Mouse (Mus musculus) bone marrow, adult 2 months (tissue): ENCODE results near the gene Mrps6. TPM values are rescaled to one million over a fixed set of nuclear protein-coding genes. Genes with fewer than 3 reads are reported as not detected.
"Not testable (repeated sequence)": the region's sequence is repeated elsewhere in the genome, so short reads cannot be mapped to it uniquely, and the experiment has no call there.

Experiments used
- H3K27ac ChIP-seq: fragments of 200-500 bp; 2 replicates; pipeline ENCODE4 v1.5.1; 2012; ENCODE audit warnings: low read depth, mild to moderate bottlenecking, control low read depth, inconsistent platforms, low read length; ENCODE audit not compliant: control insufficient read depth, poor library complexity, insufficient read depth
- H3K4me1 ChIP-seq: fragments of 200-500 bp; 2 replicates; pipeline ENCODE4 v1.6.1; 2011; ENCODE audit warnings: low read length; ENCODE audit not compliant: control insufficient read depth, insufficient read depth
- H3K4me3 ChIP-seq: fragments of 200-500 bp; replicated peaks from 2 replicates; pipeline ENCODE3; 2011; ENCODE audit warnings: mild to moderate bottlenecking, low read depth, low read length, control low read depth; ENCODE audit not compliant: control insufficient read depth
- CTCF ChIP-seq: fragments of 200-500 bp; IDR thresholded peaks from 2 replicates; pipeline ENCODE4 v1.5.1; 2011; ENCODE audit warnings: low read length, control low read depth; ENCODE audit not compliant: control insufficient read depth, insufficient read depth
- POLR2A ChIP-seq: fragments of 200-500 bp; IDR thresholded peaks from 2 replicates; pipeline ENCODE4 v1.6.1; 2011; ENCODE audit warnings: low read depth, mild to moderate bottlenecking, control low read depth, low read length, borderline replicate concordance; ENCODE audit not compliant: control insufficient read depth
- WGBS: fragments of 180-500 bp; shearing (Covaris S2); methylation state at CpG from one replicate; pipeline ENCODE4 v1.1.7; 2018; 5-methylcytosine and 5-hydroxymethylcytosine counted together
- polyA plus RNA-seq: library from polyadenylated mRNA; stranded (reverse); fragments of >200 nt; gene quantifications from 2 replicates; pipeline ENCODE4 v1.2.4, GENCODE M21; 2011; ENCODE audit warnings: low replicate concordance; ENCODE audit not compliant: missing spikeins, insufficient read depth, insufficient read length

Gene Mrps6
- polyA plus RNA-seq, 1 experiment, result 15.7 TPM

- no peak for TF ChIP-seq CTCF
- no peak for TF ChIP-seq POLR2A
- Histone ChIP-seq H3K4me3 (no peak overlapping the region), H3K4me1 (peaks cover 2% of the 10 kb centered on the region; the same call in 1 of the 2 replicates), H3K27ac (no peak overlapping the region)
- WGBS, result 82% methylated on average over 5 of the region's 5 CpGs
Measured at GRCm38 (mm10) chr16:92091876-92092275, 33.8 kb downstream of the Mrps6 start.

- no peak for TF ChIP-seq POLR2A
- TF ChIP-seq CTCF, result no peak
- Histone ChIP-seq H3K4me1 (no peaks in the 10 kb centered on the region), H3K27ac (no peak overlapping the region), H3K4me3 (no peak overlapping the region)
- WGBS, result 88% methylated on average over 10 of the region's 10 CpGs
Measured at GRCm38 (mm10) chr16:92098351-92099051, 40.4 kb downstream of the Mrps6 start.

- TF ChIP-seq POLR2A (no peak), CTCF (no peak)
- H3K27ac ChIP-seq, result no peak overlapping the region
- no peaks in the 10 kb centered on the region for H3K4me1 ChIP-seq
- no peak overlapping the region for H3K4me3 ChIP-seq
- WGBS, result 92% methylated on average over 16 of the region's 16 CpGs
Measured at GRCm38 (mm10) chr16:92099598-92099997, 41.5 kb downstream of the Mrps6 start.

DNA sequence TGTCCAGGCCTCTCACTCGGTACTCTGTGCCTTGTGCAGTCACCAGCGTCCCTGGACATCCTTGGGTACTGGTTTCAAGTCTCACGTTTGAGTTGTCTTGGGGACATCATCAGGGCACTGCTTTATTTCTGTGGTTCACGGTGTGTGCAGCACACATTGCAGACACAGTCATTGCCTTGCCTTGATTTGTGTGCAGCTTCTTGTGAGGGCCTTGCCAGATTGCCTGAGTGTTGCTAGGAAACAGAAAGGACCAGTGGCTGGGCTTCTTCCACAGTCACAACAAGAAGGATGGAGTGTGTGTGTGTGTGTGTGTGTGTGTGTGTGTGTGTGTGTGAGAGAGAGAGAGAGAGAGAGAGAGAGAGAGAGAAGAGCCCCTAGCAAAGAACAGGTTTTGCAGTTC lies 42.0 kb downstream of the Mrps6 start:
- H3K4me1 ChIP-seq, result no peaks in the 10 kb centered on the region
- no peak overlapping the region for H3K4me3 ChIP-seq
- no peak overlapping the region for H3K27ac ChIP-seq
- TF ChIP-seq CTCF, result no peak
- TF ChIP-seq POLR2A, result no peak
- WGBS, result 86% methylated on average over 4 of the region's 4 CpGs

DNA sequence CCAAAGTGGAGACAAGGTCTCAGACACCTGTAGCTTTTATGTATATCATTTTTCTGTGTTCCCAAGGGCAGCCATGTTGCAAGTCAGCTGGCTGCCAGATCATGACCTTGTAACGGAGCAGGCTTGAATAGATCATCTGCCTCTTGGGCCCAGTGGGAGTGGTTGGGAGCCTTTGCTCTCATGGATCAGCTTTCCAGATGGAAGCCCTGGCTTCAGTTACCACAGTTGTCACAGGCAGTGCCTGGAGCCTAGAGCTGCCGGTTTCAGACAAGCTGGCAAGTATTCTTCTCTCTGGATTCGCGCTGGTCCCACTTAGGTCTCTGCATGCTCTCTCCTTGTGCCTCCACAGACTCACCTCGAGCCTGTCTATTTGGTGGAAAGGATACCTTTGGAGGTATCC lies 44.0 kb downstream of the Mrps6 start:
- TF ChIP-seq CTCF, result no peak
- no peak for TF ChIP-seq POLR2A
- H3K4me3 ChIP-seq, result no peak overlapping the region
- 86% methylated on average over 5 of the region's 5 CpGs for WGBS

GRCm38 (mm10) chr16:92102931-92103330 lies 44.9 kb downstream of the Mrps6 start:
- not testable (repeated sequence) for H3K4me3 ChIP-seq, H3K4me1 ChIP-seq, H3K27ac ChIP-seq
- 86% methylated on average over 6 of the region's 7 CpGs for WGBS

More for the DNA sequence above, 44.0 kb downstream of the Mrps6 start:
- no peak overlapping the region for H3K27ac ChIP-seq
- no peaks in the 10 kb centered on the region for H3K4me1 ChIP-seq

DNA sequence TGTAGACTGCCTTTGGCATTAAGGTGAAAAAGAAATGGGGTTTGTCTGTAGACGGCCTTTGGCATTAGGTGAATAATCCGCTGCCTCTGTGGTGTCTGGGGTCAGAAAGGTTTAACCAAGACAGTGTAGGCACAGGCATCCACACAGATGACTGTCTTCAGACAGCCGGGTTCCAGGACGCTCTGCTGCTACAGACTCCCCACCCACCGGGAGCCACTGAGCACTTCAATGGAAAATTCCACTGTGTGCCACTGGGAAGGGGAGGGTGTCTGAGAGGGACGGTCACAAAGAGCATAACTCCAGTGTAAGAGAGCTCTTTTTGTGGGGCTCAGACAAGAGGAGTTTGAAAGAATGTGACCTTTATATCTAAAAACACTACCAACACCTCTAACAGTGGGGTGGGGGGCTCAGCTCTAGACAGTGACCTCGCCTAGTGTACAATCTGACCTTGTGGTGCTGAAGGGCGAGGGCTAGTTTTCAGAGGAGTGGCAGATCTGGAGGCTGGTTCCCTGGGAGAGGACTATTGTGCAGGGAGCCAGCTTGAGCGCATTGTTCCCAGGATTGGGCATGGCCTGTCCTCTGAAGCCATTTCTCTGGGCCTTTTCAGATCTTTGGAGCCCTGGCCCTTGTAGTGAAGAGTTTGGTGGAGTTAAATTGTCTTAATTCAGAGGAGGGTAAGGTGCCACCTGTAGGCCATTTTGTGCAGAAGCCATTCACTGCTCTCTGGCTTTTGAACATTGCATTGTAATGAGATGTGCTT lies 45.7 kb downstream of the Mrps6 start:
- Histone ChIP-seq H3K27ac (no peak overlapping the region), H3K4me3 (no peak overlapping the region), H3K4me1 (no peaks in the 10 kb centered on the region)
- no peak for TF ChIP-seq CTCF
- no peak for TF ChIP-seq POLR2A
- WGBS, result 84% methylated on average over 9 of the region's 9 CpGs

GRCm38 (mm10) chr16:92104332-92104590 lies 46.2 kb downstream of the Mrps6 start:
- TF ChIP-seq CTCF, result no peak
- TF ChIP-seq POLR2A, result no peak
- H3K27ac ChIP-seq, result no peak overlapping the region
- H3K4me1 ChIP-seq, result no peaks in the 10 kb centered on the region
- WGBS, result 64% methylated on average over 2 of the region's 2 CpGs
- H3K4me3 ChIP-seq, result no peak overlapping the region
